Mouse (Mus musculus) hindbrain, embryonic 15.5 days (tissue): Measurements from ENCODE around the gene Ggnbp2. TPM values are rescaled to one million over a fixed set of nuclear protein-coding genes. Genes with fewer than 3 reads are reported as not detected.
A peak's percentile ranks its signal among the peaks of the same experiment; 100 is the strongest.
"Not testable (repeated sequence)": the region's sequence is repeated elsewhere in the genome, so short reads cannot be mapped to it uniquely, and the experiment has no call there.

Experiments used
- ATAC-seq: fragments of 200-750 bp; cut with Nextera tagmentation; 2 replicates; pipeline ENCODE4 v1.8.0; 2017; ENCODE audit warnings: low read depth, moderate number of reproducible peaks, moderate TSS enrichment; ENCODE audit not compliant: low FRiP score
- H3K27ac ChIP-seq: fragments of 300-500 bp; sonication (generic); replicated peaks from 2 replicates; pipeline ENCODE4 v1.5.1; 2015; ENCODE audit warnings: mild to moderate bottlenecking, inconsistent platforms
- H3K27me3 ChIP-seq: fragments of 300-500 bp; sonication (generic); 2 replicates; pipeline ENCODE4 v1.6.1; 2015; ENCODE audit warnings: control low read depth, inconsistent platforms
- H3K36me3 ChIP-seq: fragments of 300-500 bp; sonication (generic); 2 replicates; pipeline ENCODE4 v1.6.1; 2015; ENCODE audit warnings: control low read depth, inconsistent platforms
- H3K4me1 ChIP-seq: fragments of 300-500 bp; sonication (generic); replicated peaks from 2 replicates; pipeline ENCODE4 v1.6.1; 2015; ENCODE audit warnings: control low read depth, inconsistent platforms
- H3K4me2 ChIP-seq: fragments of 300-500 bp; sonication (generic); 2 replicates; pipeline ENCODE4 v1.6.1; 2015; ENCODE audit warnings: moderate library complexity, mild to moderate bottlenecking, inconsistent platforms
- H3K4me3 ChIP-seq: fragments of 300-500 bp; sonication (generic); 2 replicates; pipeline ENCODE4 v1.5.1; 2015; ENCODE audit warnings: mild to moderate bottlenecking, inconsistent platforms
- H3K9ac ChIP-seq: fragments of 300-500 bp; sonication (generic); 2 replicates; pipeline ENCODE4 v1.6.1; 2015; ENCODE audit warnings: inconsistent platforms
- H3K9me3 ChIP-seq: fragments of 300-500 bp; sonication (generic); 2 replicates; pipeline ENCODE4 v1.6.1; 2016; ENCODE audit warnings: control low read depth, inconsistent platforms
- WGBS: fragments of 180-500 bp; shearing (Covaris S2); methylation state at CpG from one replicate; pipeline ENCODE4 v1.1.7; 2015; 5-methylcytosine and 5-hydroxymethylcytosine counted together
- polyA plus RNA-seq: library from polyadenylated mRNA; unstranded; fragments of >200 nt; fragmentation: Nextera tagmentation; extraction: Ambion mirVana; gene quantifications from 2 replicates; pipeline ENCODE4 v1.2.1, GENCODE M21; 2015

Gene Ggnbp2
- polyA plus RNA-seq, 1 experiment from 2014 or later = 72.9 TPM

GRCm38 (mm10) chr11:84829495-84829894, 41.1 kb downstream of the Ggnbp2 start:
- H3K4me1 ChIP-seq = peaks cover 27% of the 10 kb centered on the region
- not testable (repeated sequence) for H3K27me3 ChIP-seq, H3K9me3 ChIP-seq
- H3K36me3 ChIP-seq = peaks cover 31% of the 10 kb centered on the region
- peak overlapping the region; percentile 59; the same call in 1 of the 2 replicates for H3K9ac ChIP-seq
- peak overlapping the region; percentile 77; the same call in 1 of the 2 replicates for H3K27ac ChIP-seq
- H3K4me2 ChIP-seq = peak overlapping the region; percentile 96
- WGBS = 75% methylated on average over 11 of the region's 11 CpGs
- H3K4me3 ChIP-seq = peak overlapping the region; percentile 74
- 0 out of 2 replicates have a peak, but pooled peaks have one; percentile 25 for ATAC-seq

GRCm38 (mm10) chr11:84828516-84829399, 41.9 kb downstream of the Ggnbp2 start, which contains the start of gene Dhrs11:
Dhrs11 (minus strand) TSS chr11:84828994.
- Histone ChIP-seq H3K9me3 (no peaks in the 10 kb centered on the region), H3K4me2 (peak within 1 kb of the TSS; percentile 96), H3K27ac (peak within 1 kb of the TSS; percentile 77), H3K4me1 (peaks cover 27% of the 10 kb centered on the region), H3K9ac (peak within 1 kb of the TSS; percentile 59), H3K4me3 (peak within 1 kb of the TSS; percentile 74), H3K27me3 (no peaks in the 10 kb centered on the region), H3K36me3 (peaks cover 24% of the 10 kb centered on the region)
- under 1% methylated on average over 62 of the region's 62 CpGs for WGBS
- ATAC-seq = peak; percentile 94

- H3K4me2 ChIP-seq = peak overlapping the region; percentile 96
- peak overlapping the region; percentile 74 for H3K4me3 ChIP-seq
- H3K27me3 ChIP-seq = no peaks in the 10 kb centered on the region
- peaks cover 27% of the 10 kb centered on the region for H3K4me1 ChIP-seq
- H3K9me3 ChIP-seq = no peaks in the 10 kb centered on the region
- peaks cover 18% of the 10 kb centered on the region for H3K36me3 ChIP-seq
- H3K9ac ChIP-seq = peak overlapping the region; percentile 59; the same call in 1 of the 2 replicates
- no peak for ATAC-seq
- WGBS = 43% methylated on average over 3 of the region's 3 CpGs
- peak overlapping the region; percentile 77 for H3K27ac ChIP-seq
Observed at GRCm38 (mm10) chr11:84827901-84828503, 42.6 kb downstream of the Ggnbp2 start.

- H3K4me3 ChIP-seq = no peak overlapping the region
- H3K36me3 ChIP-seq = peaks cover 13% of the 10 kb centered on the region
- no peaks in the 10 kb centered on the region for H3K9me3 ChIP-seq
- no peak overlapping the region for H3K27ac ChIP-seq
- no peak overlapping the region for H3K4me2 ChIP-seq
- no peaks in the 10 kb centered on the region for H3K27me3 ChIP-seq
- ATAC-seq = no peak
- H3K4me1 ChIP-seq = peaks cover 27% of the 10 kb centered on the region
- no peak overlapping the region for H3K9ac ChIP-seq
Observed at GRCm38 (mm10) chr11:84827492-84827891, 43.1 kb downstream of the Ggnbp2 start.

- 61% methylated on average over 3 of the region's 3 CpGs for WGBS
- H3K4me1 ChIP-seq = peaks cover 27% of the 10 kb centered on the region
- peaks cover 4% of the 10 kb centered on the region; the same call in 1 of the 2 replicates for H3K36me3 ChIP-seq
- no peak overlapping the region for H3K4me3 ChIP-seq
- H3K27me3 ChIP-seq = no peaks in the 10 kb centered on the region
- H3K9me3 ChIP-seq = no peaks in the 10 kb centered on the region
- H3K9ac ChIP-seq = no peak overlapping the region
- no peak overlapping the region for H3K27ac ChIP-seq
- no peak overlapping the region for H3K4me2 ChIP-seq
- ATAC-seq = no peak
Observed at GRCm38 (mm10) chr11:84826185-84826584, 44.4 kb downstream of the Ggnbp2 start.

- Histone ChIP-seq H3K9ac (no peak overlapping the region), H3K4me1 (peaks cover 27% of the 10 kb centered on the region), H3K27ac (no peak overlapping the region), H3K36me3 (peaks cover 4% of the 10 kb centered on the region; the same call in 1 of the 2 replicates), H3K4me3 (no peak overlapping the region), H3K27me3 (no peaks in the 10 kb centered on the region), H3K4me2 (no peak overlapping the region), H3K9me3 (no peaks in the 10 kb centered on the region)
- ATAC-seq = no peak
- 89% methylated on average over 10 of the region's 10 CpGs for WGBS
Observed at GRCm38 (mm10) chr11:84825261-84825807, 45.3 kb downstream of the Ggnbp2 start.

- Histone ChIP-seq H3K9me3 (no peaks in the 10 kb centered on the region), H3K27me3 (no peaks in the 10 kb centered on the region), H3K36me3 (no peaks in the 10 kb centered on the region), H3K9ac (no peak overlapping the region), H3K4me1 (peaks cover 30% of the 10 kb centered on the region), H3K4me2 (no peak overlapping the region), H3K4me3 (no peak overlapping the region), H3K27ac (no peak overlapping the region)
- ATAC-seq = no peak
- WGBS = 77% methylated on average over 10 of the region's 10 CpGs
Observed at GRCm38 (mm10) chr11:84823484-84823897, 47.1 kb downstream of the Ggnbp2 start.

GRCm38 (mm10) chr11:84822487-84822886, 48.1 kb downstream of the Ggnbp2 start:
- 81% methylated on average over 5 of the region's 5 CpGs for WGBS
- H3K4me1 ChIP-seq = peaks cover 24% of the 10 kb centered on the region
- H3K27me3 ChIP-seq = no peaks in the 10 kb centered on the region
- no peak overlapping the region for H3K27ac ChIP-seq
- no peak for ATAC-seq
- no peak overlapping the region for H3K4me3 ChIP-seq
- H3K9ac ChIP-seq = no peak overlapping the region
- H3K9me3 ChIP-seq = no peaks in the 10 kb centered on the region
- H3K36me3 ChIP-seq = no peaks in the 10 kb centered on the region
- H3K4me2 ChIP-seq = no peak overlapping the region

GRCm38 (mm10) chr11:84821131-84821770, 49.4 kb downstream of the Ggnbp2 start:
- Histone ChIP-seq H3K9me3 (no peaks in the 10 kb centered on the region), H3K9ac (no peak overlapping the region), H3K36me3 (no peaks in the 10 kb centered on the region), H3K27me3 (no peaks in the 10 kb centered on the region), H3K4me3 (no peak overlapping the region), H3K4me2 (no peak overlapping the region), H3K27ac (no peak overlapping the region), H3K4me1 (peaks cover 20% of the 10 kb centered on the region)
- 89% methylated on average over 9 of the region's 9 CpGs for WGBS
- ATAC-seq = no peak

GRCm38 (mm10) chr11:84818961-84819692, 51.5 kb downstream of the Ggnbp2 start, which contains the start of gene Mrm1:
Mrm1 (minus strand) TSS chr11:84819515.
- Histone ChIP-seq H3K4me3 (peak within 1 kb of the TSS; percentile 76), H3K27me3 (no peaks in the 10 kb centered on the region), H3K9me3 (no peaks in the 10 kb centered on the region), H3K4me1 (peaks cover 16% of the 10 kb centered on the region), H3K27ac (peak within 1 kb of the TSS; percentile 76), H3K36me3 (no peaks in the 10 kb centered on the region), H3K4me2 (peak within 1 kb of the TSS; percentile 95), H3K9ac (peak within 1 kb of the TSS; percentile 76)
- under 1% methylated on average over 55 of the region's 55 CpGs for WGBS
- peak; percentile 72 for ATAC-seq
